Mouse (Mus musculus) lung, postnatal 0 days (tissue): ENCODE measurements around the gene Slc17a9.

Experiments
- CTCF ChIP-seq: IDR thresholded peaks from 2 replicates; pipeline ENCODE4 v1.5.1; 2016; ENCODE audit warnings: antibody characterized with exemption, mild to moderate bottlenecking
- EP300 ChIP-seq: IDR thresholded peaks from 2 replicates; pipeline ENCODE4 v1.6.1; 2016; ENCODE audit warnings: antibody characterized with exemption, mild to moderate bottlenecking, control low read depth

DNA sequence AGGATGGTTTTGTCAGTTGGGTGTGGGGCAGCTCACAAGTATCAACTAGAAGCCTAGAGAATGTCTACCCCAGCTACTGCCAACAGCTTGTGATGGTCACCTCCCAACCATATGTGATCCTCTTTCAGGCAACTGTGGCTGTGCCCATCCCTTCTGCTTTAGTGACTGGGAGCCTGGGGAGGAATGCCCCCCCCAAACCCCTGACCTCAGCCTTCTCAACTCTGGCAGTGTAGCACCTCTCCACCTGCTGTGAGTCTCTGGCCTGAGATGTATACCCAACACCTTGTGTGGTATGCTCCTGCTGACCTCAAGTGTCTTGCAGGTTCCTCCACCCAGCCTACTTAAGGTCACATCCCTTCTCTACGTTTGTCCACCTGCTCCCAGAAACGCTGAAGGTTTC is 1.2 kb upstream of the Slc17a9 start:
- TF ChIP-seq CTCF (no peak), EP300 (no peak)
